Mouse (Mus musculus) ES-Bruce4 (cell line): ENCODE measurements around the gene Nsd1. TPM values are rescaled to one million over a fixed set of nuclear protein-coding genes. Genes with fewer than 3 reads are reported as not detected.

Experiments
- H3K27ac ChIP-seq: 2 replicates; pipeline ENCODE4 v1.5.1; 2012; ENCODE audit warnings: low read length, inconsistent platforms; ENCODE audit not compliant: insufficient read depth
- H3K27me3 ChIP-seq: 2 replicates; pipeline ENCODE4 v1.6.1; 2012; ENCODE audit warnings: mild to moderate bottlenecking, low read length, inconsistent platforms; ENCODE audit not compliant: control insufficient read depth, poor library complexity, insufficient read depth, severe bottlenecking
- H3K36me3 ChIP-seq: 2 replicates; pipeline ENCODE4 v1.6.1; 2012; ENCODE audit warnings: inconsistent platforms, mild to moderate bottlenecking, low read length, moderate library complexity; ENCODE audit not compliant: control insufficient read depth, poor library complexity, insufficient read depth, severe bottlenecking
- H3K4me1 ChIP-seq: one replicate; pipeline ENCODE4 v1.8.1; 2011; ENCODE audit warnings: low read length; ENCODE audit not compliant: control insufficient read depth, insufficient read depth
- H3K4me3 ChIP-seq: 2 replicates; pipeline ENCODE4 v1.5.1; 2011; ENCODE audit warnings: low read depth, mild to moderate bottlenecking, low read length
- H3K9ac ChIP-seq: 2 replicates; pipeline ENCODE4 v1.6.1; 2012; ENCODE audit warnings: low read depth, mild to moderate bottlenecking, inconsistent platforms; ENCODE audit not compliant: poor library complexity, severe bottlenecking
- H3K9me3 ChIP-seq: replicated peaks from 2 replicates; pipeline ENCODE4 v1.6.1; 2012; ENCODE audit warnings: mild to moderate bottlenecking, low read length, inconsistent platforms; ENCODE audit not compliant: control insufficient read depth, poor library complexity, insufficient read depth, severe bottlenecking
- CTCF ChIP-seq: IDR thresholded peaks from one replicate; pipeline ENCODE4 v1.8.1; 2011; ENCODE audit warnings: low read depth, low read length
- EP300 ChIP-seq: IDR thresholded peaks from 2 replicates; pipeline ENCODE4 v1.6.1; 2011; ENCODE audit warnings: low read depth, low read length; ENCODE audit not compliant: insufficient read depth
- POLR2A ChIP-seq: IDR thresholded peaks from one replicate; pipeline ENCODE4 v1.8.1; 2011; ENCODE audit warnings: low read length; ENCODE audit not compliant: insufficient read depth
- polyA plus RNA-seq: library from polyadenylated mRNA; stranded (reverse); fragments of >200 nt; gene quantifications from 2 replicates; pipeline ENCODE4 v1.2.4, GENCODE M21; 2011; ENCODE audit warnings: low read depth; ENCODE audit not compliant: missing spikeins, insufficient read depth, insufficient read length

The Nsd1 gene
- polyA plus RNA-seq, 1 experiment = 162 TPM

DNA sequence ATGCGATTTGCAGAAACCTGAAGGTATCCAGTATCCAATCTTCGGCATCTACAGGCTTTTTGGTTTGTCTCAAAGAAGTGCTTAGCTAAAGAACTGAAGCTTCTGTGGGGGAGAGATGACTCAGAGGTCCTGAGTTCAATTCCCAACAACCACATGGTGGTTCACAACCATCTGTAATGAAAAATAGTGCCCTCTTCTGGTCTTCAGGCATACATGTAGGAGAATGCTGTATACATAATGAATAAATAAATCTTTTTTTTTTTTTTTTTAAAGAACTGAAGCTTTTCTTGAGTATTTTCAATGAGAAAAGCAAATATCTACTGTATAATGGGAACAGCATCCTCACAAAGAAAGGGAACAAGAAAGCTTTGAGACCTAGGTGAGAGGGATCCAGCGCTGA, 49.1 kb downstream of the Nsd1 start:
- no peaks in the 10 kb centered on the region for H3K4me1 ChIP-seq
- no peak overlapping the region for H3K27ac ChIP-seq
- no peaks in the 10 kb centered on the region for H3K9me3 ChIP-seq
- no peaks in the 10 kb centered on the region for H3K27me3 ChIP-seq
- TF ChIP-seq EP300 = no peak
- TF ChIP-seq CTCF = no peak
- no peak for TF ChIP-seq POLR2A
- H3K36me3 ChIP-seq = peaks cover 40% of the 10 kb centered on the region
- no peak overlapping the region for H3K4me3 ChIP-seq
- no peak overlapping the region for H3K9ac ChIP-seq

DNA sequence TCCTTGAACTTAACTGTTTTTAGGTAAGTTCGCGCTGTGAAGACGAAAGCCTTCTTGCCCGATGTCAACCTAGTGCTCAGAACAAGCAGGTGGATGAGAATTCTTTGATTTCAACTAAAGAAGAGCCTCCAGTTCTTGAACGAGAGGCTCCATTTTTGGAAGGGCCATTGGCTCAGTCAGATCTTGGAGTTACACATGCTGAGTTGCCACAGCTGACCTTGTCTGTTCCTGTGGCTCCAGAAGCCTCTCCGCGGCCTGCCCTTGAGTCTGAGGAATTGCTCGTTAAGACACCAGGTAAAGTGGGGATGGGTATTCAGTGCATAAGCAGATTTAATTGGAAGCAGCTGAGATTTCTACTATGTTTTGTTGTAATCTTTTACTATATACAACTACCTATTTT, 51.9 kb downstream of the Nsd1 start:
- no peaks in the 10 kb centered on the region for H3K4me1 ChIP-seq
- TF ChIP-seq EP300 (no peak), CTCF (no peak), POLR2A (no peak)
- H3K27ac ChIP-seq = no peak overlapping the region
- H3K36me3 ChIP-seq = peaks cover 50% of the 10 kb centered on the region
- H3K4me3 ChIP-seq = no peak overlapping the region
- H3K9me3 ChIP-seq = no peaks in the 10 kb centered on the region; the same call in 1 of the 2 replicates
- no peaks in the 10 kb centered on the region for H3K27me3 ChIP-seq
- no peak overlapping the region for H3K9ac ChIP-seq

DNA sequence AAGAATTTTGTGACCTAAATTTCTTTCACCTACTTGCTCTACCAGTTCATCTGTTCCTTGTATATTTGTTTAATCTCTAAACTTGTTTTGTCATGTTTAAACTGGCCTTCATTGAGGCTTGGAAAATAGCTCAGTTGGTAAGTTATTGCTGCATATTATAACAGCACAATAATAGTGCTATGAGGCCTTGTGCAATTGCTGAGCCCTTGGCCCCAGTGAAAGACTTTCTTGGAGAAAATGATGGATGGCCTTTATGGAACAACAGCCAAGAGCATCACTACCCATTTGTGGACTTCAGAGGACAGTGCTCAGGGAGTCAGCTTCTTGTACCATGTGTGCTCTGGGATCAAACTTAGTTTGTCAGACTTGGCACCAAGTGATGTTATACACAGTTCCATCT, 52.5 kb downstream of the Nsd1 start:
- Histone ChIP-seq H3K9me3 (no peaks in the 10 kb centered on the region; the same call in 1 of the 2 replicates), H3K4me1 (no peaks in the 10 kb centered on the region), H3K4me3 (no peak overlapping the region), H3K36me3 (peaks cover 50% of the 10 kb centered on the region), H3K27me3 (no peaks in the 10 kb centered on the region), H3K9ac (no peak overlapping the region), H3K27ac (no peak overlapping the region)
- TF ChIP-seq POLR2A (no peak), EP300 (no peak), CTCF (no peak)

DNA sequence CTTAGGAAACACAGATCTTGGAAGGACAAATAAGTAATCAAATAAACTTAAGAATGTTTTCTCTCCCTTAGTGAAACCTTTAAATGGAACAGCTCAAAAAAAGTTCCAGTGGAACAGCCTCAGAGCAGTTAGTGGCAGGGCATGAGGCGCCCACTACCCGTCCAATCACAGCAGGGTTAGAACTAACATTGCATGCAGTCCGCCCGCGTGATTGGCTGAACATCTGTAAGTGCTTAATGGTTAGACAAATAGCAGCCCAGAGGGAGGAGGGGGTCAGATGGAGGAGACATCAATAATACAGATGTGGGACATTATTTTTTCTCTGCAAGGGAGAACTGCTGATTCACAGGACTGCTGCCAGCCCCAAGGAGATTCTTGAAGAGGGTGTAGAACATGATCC, 67.6 kb downstream of the Nsd1 start:
- Histone ChIP-seq H3K4me3 (no peak overlapping the region), H3K9me3 (no peaks in the 10 kb centered on the region), H3K36me3 (peaks cover 61% of the 10 kb centered on the region), H3K27me3 (no peaks in the 10 kb centered on the region), H3K9ac (no peak overlapping the region), H3K4me1 (no peaks in the 10 kb centered on the region), H3K27ac (peak overlapping the region; percentile 5; the same call in 1 of the 2 replicates)
- TF ChIP-seq POLR2A = no peak
- no peak for TF ChIP-seq CTCF

- peaks cover 62% of the 10 kb centered on the region for H3K36me3 ChIP-seq
- H3K9ac ChIP-seq = no peak overlapping the region
- no peak overlapping the region for H3K4me3 ChIP-seq
- no peaks in the 10 kb centered on the region for H3K27me3 ChIP-seq
- TF ChIP-seq CTCF = no peak
- TF ChIP-seq POLR2A = no peak
- no peak for TF ChIP-seq EP300
- H3K9me3 ChIP-seq = no peaks in the 10 kb centered on the region
- H3K4me1 ChIP-seq = no peaks in the 10 kb centered on the region
- H3K27ac ChIP-seq = no peak overlapping the region
Measured at GRCm38 (mm10) chr13:55277646-55278045, 68.1 kb downstream of the Nsd1 start.

DNA sequence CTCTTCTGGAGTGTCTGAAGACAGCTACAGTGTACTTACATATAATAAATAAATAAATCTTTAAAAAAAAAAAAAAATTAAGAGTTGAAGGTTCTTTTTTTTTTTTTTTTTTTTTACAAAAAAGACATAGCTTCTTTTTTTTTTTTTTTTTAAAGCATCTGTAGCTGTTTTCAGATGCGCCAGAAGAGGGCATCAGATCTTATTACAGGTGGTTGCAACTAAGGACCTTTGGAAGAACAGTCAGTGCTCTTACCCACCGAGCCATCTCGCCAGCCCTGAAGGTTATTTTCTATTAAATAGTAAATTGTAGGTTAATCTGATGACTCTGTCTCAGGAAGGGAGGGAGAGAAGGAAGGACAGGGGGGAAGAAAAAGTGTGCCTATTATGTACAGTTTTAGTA, 79.3 kb downstream of the Nsd1 start:
- peaks cover 68% of the 10 kb centered on the region for H3K36me3 ChIP-seq
- TF ChIP-seq CTCF = no peak
- no peak for TF ChIP-seq EP300
- no peak for TF ChIP-seq POLR2A

More for the DNA sequence above, 79.3 kb downstream of the Nsd1 start:
- Histone ChIP-seq H3K27ac (no peak overlapping the region), H3K4me1 (no peaks in the 10 kb centered on the region), H3K27me3 (no peaks in the 10 kb centered on the region), H3K9me3 (no peaks in the 10 kb centered on the region), H3K9ac (no peak overlapping the region), H3K4me3 (no peak overlapping the region)
